Mouse (Mus musculus) adrenal gland, postnatal 4 days (tissue): ENCODE results near the gene Ppp1r12a. TPM values are rescaled to one million over a fixed set of nuclear protein-coding genes. Genes with fewer than 3 reads are reported as not detected.

ENCODE experiments used
- DNase-seq, 2 experiments: peaks; one replicate each; pipeline ENCODE4 v3.0.0; 2021 to 2022; ENCODE audit warnings: low spot score in 2 of 2, mixed read lengths in 2 of 2
- total RNA-seq, 2 experiments: library from RNA; stranded (reverse); gene quantifications; 2 replicates each; pipeline ENCODE4 v1.2.3; 2021

Ppp1r12a gene
- total RNA-seq, 2 experiments from 2014 or later, result 112 to 122 TPM

DNA sequence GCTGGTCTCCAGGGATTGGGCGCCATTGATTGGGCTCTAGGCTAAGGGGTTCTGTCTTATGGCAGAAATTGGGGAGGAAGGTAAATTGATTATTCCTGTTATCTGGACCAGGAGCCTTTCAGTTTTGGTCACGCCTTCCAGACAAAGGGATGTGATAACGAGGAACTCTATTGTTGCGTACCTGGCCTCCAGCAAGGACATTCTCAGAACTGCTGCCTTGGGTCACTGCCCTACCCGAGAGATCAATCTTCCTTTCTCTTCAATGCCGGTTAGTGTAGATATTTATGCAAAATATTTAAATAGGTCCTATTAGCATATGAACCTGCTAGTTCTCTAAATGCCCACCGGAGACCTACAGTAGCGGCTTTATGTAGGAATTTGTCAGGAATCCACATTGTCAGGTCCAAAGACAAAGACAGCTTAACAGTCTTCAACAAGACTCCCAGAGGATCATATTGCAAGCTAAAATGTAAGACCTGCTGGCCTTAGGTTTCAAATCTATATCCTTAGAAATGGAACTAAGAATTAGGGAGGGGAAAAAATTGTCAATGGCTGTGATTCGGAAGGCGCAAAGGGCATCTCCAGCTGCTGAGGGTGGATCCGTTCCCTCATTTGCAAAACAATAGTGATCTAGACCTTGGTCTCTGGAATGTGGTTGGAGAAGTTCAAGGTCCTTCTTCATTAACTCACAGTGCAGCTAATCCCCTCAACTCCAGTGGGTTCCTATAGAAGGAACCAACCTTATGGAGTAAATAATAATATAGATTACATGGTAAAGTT lies 124.9 kb downstream of the Ppp1r12a start:
- no peak for DNase-seq

DNA sequence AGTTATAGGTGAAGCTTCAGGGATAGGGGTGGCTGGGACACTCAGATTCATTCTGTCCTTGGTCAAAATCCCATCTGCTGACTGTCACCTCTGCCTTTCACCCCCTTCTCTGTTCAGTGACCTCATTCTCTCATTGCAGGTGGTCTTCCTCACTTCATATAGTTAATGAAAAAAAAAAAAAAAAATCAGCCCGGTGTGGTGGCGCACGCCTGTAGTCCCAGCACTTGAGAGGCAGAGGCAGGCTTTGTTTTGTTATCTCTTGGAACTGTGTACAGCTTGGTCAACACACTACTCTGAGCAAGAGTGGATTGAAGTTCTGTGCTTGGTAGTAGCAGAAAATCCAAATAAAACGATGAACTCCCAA lies 125.4 kb downstream of the Ppp1r12a start:
- no peak for DNase-seq

DNA sequence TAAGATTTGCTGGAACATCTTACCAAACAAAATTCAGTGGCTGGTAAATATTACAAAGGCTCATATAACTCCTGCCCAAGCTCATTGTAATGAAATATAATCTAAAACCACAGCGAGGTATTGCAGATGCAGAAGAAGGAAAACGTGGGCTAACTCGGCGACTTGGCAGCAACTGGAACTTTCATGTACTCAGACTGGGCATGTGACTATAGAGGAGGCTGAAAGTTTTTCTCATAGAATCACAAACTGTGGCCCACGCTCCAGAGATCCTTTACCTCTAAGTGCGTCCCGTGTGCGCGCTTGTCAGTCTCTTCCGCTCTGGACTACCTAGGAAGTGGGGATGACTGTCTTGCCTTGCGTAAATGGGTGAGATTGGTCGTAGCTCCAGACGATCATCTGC lies 128.1 kb downstream of the Ppp1r12a start:
- DNase-seq, result no peak

DNA sequence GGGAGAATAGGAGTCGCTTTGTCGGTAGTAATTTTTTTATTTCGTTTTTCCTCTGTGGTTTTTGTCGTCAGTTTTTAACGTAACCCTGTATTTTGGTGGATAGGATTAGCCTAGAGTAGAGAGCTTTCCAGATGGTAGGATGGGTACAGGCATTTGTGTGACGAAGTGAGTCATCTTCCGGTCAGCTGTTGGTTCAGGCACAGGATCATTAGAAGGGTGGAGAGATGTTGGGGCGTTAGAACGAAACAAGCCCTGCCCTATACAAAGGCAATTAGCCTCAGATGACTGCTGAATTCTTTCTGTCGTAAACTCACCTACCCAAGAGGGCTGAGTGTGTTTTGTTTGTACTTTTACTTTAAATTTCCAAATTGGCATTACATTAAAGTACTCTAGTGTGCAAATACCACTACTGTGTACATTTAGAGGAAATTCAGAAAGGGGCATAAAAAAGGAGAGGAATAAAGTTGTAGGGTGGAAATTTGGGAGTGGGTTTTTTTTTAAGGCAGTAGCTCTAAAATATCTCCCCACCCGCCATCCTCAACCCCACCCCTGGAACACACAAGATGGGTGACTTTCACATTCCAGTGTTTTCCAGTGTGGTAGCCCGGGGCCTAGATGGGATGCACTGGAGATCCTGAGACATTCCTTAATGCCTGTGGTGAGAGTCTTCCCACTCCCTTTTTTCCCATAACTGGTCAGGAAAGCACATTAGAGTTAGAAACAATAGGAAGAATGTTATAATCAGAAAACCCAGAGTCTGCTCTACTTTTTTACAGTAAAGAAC lies 129.9 kb downstream of the Ppp1r12a start:
- DNase-seq, result no peak

DNA sequence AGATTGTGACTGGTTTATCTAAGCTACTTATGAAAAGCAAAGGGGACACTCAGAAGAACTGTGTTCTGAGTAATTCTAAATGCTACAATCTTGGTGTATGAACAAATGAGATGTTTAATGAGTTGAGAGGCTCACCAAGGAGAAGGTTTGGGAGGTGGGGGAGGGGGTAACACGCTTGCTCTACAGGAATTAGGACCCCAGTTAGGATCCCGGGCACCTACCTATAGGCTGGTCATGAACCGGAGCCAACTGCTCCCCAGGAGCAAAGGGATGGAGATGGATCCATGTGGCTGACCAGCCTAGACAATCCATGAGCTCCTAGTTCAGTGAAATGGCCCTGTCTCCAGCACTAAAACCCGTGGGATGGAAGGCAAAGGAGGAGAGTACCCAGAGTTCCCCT lies 130.7 kb downstream of the Ppp1r12a start:
- DNase-seq, result no peak

DNA sequence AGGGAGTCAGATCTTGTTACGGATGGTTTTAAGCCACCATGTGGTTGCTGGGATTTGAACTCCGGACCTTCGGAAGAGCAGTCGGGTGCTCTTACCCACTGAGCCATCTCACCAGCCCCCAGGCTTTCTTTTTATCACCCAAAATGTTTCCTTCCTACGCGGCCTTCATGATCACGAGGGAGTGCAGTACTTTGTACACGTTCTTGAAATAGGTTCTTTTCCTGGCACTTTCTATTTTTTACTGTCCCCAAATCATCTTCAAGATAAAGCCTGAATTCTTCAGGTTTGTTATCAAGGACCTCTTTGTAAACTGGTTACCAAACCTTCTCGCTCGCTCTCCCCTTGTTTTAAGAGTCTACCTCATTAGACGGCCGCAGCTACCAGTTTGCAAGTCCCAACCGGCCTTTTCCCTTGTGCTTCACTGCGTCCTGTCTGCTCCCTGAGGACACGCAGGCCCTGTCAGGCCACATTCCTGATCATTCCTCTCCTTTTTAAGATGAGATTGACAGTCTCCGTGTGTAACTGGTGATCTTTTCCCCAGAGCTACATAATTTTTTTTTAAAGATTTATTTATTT lies 131.7 kb downstream of the Ppp1r12a start:
- DNase-seq, result no peak

DNA sequence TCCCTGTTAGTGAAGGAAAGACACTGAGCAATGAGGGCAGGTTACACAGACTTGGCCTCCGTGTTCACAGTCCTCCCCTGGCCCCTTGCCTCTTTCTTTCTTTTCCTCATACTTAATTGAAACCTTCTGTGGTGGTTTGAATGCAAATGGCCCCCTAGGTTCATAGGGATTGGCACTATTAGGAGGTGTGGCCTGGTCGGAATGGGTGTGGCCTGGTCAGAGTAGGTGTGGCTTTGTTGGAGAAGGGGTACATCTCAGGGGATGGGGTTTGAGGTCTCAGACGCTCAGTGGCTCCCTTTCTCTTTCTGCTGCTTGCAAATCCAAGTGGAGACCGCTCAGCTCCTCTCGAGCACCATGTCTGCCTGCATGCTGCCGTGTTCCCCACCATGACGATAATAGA lies 132.8 kb downstream of the Ppp1r12a start:
- no peak for DNase-seq

DNA sequence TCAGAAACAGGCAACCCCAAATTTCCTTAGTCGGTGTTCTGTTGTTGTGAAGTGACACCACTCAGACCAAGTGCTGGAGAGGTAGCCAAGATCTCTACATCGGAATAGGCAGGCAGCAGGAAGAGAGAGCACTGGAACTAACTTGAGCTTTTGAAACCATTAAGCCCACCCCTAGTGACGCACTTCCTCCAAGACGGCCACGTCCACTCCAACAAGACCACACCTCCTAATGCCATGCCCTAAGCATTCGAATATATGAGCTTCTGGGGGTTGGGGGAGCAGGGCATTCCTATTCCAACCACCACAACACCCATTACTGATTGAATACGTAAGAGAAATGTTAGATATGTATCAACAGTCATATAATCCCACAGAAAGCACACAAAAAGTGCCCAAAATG lies 134.5 kb downstream of the Ppp1r12a start:
- no peak for DNase-seq

DNA sequence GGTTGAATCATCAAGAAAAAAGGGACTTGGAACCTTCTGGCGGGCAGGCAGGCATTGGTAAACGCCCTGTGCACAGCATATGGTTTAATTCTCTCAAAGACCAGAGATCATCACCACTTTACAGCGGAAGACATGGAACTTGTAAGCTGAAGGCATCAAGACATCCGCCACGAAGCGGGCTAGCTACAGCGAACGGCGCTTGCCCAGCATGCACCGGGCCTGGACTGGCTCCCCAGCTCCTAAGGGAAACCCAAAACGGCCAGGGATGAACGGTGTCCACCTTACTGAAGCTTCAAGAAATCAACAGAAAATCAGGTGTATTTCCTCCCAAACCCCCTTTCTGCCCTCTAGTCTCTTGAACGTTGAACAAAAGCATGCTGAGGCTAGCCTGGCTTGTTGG lies 136.3 kb downstream of the Ppp1r12a start:
- DNase-seq, result no peak

DNA sequence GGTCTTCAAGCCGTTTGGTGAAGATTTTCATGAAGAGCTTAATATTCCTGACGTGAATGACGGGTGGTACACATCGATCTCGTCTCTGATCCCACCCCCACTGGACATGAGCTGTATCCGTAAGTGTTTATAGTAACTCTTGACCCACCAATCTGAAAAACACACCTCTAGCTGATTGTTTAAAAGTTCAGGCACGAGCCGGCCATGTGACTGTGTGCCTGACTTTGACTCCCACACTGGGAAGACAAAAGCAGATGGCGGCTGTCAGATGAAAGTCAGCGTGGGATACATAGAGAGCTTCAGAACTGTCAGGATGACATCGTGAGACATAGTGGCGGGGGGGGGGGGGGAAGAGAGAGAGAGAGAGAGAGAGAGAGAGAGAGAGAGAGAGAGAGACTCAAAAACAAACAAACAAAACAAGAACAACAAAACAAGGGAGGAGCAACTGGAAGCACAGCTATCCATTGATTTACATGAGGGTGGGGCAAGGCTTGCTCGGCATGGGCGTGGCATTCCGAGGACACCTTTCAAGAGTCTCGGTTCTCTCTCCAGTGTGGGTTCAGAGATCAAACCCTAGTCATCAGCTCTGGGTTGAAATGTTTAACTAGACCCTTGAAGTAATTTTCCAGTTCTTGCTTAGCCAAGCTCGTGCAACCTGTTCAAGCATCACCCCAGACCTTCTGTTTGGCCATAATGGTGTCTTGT lies 137.0 kb downstream of the Ppp1r12a start:
- DNase-seq, result no peak

DNA sequence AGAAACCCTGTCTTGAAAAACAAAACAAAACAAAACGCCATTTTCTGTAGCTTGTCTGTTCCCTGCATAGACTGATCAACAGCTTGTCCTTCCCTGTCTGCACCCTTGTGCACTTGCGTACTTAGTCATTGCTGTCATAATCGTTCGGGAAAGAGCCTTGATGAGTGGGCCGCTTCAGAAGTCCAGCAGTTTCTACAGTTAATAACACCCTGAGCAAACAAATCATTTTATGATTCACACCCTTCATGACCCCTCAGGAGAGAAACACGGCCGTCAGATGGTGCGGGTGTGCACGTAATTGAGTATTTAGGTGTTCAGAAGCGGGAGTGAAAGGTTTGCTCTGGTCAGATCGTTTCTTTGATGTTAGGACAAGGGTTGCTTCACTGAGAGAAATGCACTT lies 137.8 kb downstream of the Ppp1r12a start:
- no peak for DNase-seq

DNA sequence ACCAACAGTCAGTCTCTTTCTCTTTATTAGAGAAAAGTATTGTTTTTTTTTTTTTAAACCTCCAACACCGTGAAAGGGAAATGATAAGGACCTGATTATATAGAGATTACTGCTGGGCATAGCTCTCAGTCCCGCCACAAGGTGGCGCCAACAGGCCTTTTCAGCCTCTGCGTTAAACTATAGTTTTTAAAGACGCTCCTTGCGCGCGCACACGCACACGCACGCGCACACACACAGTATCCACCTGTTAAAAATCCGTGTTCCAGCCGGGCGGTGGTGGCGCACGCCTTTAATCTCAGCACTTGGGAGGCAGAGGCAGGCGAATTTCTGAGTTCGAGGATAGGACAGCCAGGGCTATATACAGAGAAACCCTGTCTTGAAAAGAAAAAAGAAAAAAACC lies 138.8 kb downstream of the Ppp1r12a start:
- peak; percentile 54 to 60 for DNase-seq

DNA sequence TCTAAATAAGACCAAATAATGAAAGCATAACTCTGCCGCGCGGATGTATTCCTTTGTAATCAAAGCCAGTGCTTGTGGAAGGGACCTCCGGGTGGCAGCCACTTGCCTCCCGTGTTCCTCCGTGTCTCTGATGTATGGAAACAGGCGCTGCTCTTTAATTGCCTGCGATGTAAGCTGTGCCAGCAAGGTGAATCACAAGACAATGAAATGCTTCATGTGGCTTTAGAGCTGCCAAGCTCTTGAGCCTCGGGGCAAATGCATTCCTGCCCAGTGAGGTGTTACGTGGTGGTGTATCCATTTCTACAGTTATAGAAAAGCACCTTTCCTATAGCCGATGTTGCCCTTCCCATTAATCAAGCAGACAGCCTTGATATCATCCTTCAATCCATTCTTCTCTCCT lies 145.8 kb downstream of the Ppp1r12a start:
- no peak for DNase-seq

DNA sequence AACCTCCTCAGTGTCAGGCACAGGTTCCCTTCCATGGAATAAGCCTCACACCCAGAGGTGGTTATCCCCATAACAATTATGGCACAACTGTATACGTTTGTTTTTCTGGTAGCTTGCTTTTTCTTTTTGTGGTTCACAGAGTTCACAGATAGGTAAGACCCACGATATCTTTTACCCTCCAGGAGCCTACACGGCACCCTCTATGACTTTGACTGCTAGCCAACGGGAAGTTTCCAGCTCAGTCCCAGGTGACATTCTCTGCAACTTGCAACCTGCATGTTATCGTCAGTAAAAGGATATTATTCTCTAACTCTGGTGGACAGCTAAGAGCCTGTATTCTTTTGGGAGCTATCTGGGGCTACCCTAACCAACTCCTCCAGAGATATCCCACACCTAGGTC lies 148.2 kb downstream of the Ppp1r12a start:
- no peak for DNase-seq

DNA sequence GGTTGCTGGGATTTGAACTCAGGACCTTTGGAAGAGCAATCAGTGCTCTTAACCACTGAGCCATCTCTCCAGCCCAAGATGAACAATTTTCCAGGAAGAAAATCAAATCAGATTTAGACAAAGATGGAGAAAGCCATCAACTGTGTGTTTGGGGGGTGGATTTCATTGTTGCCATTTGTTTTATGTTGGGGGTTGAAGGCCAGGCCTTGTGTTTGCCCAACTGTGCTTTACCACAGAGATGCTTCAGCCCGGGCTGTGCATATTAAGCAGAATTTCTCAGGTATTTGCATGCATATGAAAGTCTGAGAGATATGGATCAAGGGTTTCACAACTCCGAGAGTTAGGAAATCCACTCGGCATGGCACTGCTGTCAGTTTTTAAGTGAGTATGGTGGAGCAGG lies 149.4 kb downstream of the Ppp1r12a start:
- no peak for DNase-seq

DNA sequence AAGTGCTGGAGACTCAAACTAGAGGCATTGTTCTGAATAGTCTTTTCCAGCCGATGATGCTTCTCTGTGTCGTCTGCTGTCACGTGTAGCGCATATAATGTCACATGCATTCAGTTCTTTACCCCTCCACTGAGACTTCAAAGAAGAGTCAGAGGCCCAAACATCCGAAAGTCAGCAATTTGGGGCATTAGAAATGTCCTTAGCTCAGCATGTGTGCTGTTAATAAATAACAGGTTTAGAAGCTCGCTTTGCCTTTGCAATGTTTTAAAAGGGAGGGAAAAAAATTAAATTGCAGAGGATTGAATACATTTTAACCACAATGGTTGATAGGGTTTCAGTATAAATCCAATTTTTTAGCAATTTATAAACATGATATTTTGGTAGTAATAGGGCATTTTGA lies 151.9 kb downstream of the Ppp1r12a start:
- DNase-seq, result no peak

DNA sequence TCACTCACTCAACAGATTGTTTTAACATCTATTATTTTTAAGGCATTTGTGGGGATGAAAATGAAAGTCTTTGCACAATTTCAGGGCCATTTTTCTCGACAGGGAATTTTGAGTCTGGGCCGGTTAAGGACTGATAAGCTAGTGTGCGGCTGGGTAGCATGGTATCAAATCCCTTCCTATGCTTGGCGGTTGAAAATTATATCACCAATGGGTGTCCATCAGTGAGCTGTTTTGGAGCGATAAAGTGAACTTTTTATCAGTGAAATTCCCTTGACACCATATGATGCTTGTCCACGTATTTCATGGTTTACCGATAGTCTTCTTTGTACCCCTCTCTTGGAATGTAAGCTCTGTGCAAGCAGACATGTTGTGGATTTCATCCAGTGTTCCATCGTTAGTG lies 152.4 kb downstream of the Ppp1r12a start:
- no peak for DNase-seq

DNA sequence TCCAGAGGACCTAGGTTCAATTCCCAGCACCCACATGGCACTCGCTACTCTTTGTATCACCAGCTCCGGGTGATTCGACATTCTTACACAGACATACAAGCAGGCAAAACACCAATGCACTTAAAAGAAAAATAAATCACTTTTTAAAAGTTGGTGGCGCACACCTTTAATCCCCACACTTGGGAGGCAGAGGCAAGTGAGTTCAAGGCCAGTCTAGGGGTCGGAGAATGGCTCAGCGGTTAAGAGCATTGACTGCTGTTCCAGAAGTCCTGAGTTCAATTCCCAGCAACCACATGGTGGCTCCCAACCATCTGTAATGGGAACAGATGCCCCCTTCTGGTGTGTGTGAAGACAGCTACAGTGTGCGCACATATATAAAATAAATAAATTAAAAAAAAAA lies 153.2 kb downstream of the Ppp1r12a start:
- no peak for DNase-seq

DNA sequence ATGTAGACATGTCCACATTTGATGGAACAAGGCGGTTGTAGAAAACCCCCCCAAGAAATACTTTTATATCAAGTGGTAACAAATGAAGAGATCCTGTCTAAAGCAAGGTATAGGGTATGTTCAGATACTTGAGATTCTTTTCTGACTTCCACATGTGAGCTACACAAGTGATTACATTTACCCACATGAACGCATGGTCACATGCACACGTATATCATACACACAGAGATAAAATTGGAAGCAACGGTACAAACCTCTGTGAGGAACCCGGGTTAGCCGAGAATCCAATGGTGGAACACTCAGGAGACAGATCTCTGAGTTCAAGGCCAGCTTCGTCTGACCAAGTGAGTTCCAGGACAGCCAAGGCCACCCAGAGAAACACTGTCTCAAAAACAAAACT lies 166.4 kb downstream of the Ppp1r12a start:
- DNase-seq, result no peak

DNA sequence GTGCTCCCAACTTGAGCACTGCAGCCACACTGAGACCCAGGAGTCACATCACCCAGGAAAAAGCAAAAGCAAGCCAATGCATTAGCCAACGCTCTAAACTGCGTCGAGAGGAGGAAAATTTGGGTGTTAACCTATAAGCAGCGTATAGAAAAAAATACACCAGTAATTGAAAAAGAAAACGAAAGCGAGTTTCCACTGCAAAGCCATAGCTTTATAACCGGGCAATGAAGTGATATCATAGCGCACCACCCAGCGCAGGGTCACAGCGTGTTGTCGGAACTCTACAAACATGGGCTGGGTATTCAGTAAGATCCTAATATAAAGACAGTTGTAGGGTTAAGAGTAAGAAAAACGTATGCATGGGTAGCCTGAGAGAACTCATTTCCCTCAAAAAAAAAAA lies 167.0 kb downstream of the Ppp1r12a start:
- DNase-seq, result no peak

DNA sequence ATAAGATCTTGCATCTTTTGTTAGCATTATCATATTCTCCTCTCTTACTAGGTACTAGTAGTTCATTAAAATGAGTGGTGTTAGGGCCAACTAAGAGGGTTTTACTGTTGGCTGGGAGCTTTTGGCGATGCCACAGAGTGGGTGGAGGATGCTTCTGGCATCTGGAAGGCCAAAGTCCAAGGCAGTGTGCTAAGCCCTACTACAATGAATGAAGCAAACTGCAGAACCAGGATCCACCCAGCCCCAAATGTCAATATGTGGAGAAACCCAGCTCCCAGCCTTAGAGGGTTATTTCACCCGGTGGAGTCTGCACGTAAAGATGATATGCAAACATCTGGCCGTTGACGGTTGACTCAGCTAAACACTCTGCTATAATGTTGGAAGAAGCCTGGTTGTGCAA lies 167.8 kb downstream of the Ppp1r12a start:
- no peak for DNase-seq

DNA sequence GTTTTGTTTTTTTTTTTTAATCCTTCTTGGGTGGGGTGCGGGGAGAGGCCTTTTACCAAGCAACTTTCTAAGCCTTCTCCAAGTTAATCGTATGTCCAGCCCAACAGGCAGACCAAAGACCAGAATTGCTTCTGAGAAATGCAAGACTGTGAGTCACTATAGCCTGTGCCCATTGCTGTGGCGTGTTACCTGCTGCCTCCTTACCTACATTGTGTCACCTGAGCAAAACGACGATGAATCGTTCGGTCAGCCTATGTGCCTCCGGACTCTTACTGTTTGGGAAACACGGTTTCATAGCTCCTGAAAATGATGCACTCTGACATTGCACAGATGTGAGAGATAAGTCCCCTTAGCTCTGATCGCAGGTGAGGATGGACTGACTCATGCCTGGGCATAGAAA lies 169.0 kb downstream of the Ppp1r12a start:
- no peak for DNase-seq
